Comparison of ENCODE assay signal across 8 mouse cellular contexts in genomic region chr3:51611972-51612371, GRCm38 (mm10). TPM values are rescaled to one million over a fixed set of nuclear protein-coding genes. Genes with fewer than 3 reads are reported as not detected.
DNase-seq lines count a peak whose midpoint lies in the region; ATAC-seq lines count a peak whose summit lies in the region.

No protein-coding gene starts in this region.

- no peak overlapping the region for H3K9ac ChIP-seq in hindbrain, embryonic 13.5 days
- H3K9ac ChIP-seq in hindbrain, embryonic 12.5 days, result no peak overlapping the region

- peak; percentile 49 for DNase-seq in hindbrain, embryonic 10.5 days (ENCODE audit: low spot score)
- peak; percentile 78 to 83 for DNase-seq in cerebellum, postnatal 10 days
- peak; percentile 22 to 23 for DNase-seq in frontal cortex, postnatal 25 days (ENCODE audit: low spot score in 2 of 2)
- DNase-seq in left cerebral cortex, postnatal 14 days (ENCODE audit: low spot score in 2 of 2), result peak; percentile 28 to 57
- peak; percentile 51 for DNase-seq in testis, postnatal 14 days (ENCODE audit: low spot score)

- no peaks in the 10 kb centered on the region for H3K27me3 ChIP-seq in hindbrain, embryonic 10.5 days (ENCODE audit: insufficient read depth, poor library complexity, severe bottlenecking)
- H3K27me3 ChIP-seq in hindbrain, embryonic 13.5 days, result no peaks in the 10 kb centered on the region
- no peaks in the 10 kb centered on the region for H3K27me3 ChIP-seq in hindbrain, embryonic 12.5 days

- intact Hi-C loops in left cerebral cortex, postnatal 14 days (cut with DNase I), result no loop called here

- no peaks in the 10 kb centered on the region for H3K36me3 ChIP-seq in hindbrain, embryonic 10.5 days
- H3K36me3 ChIP-seq in hindbrain, embryonic 13.5 days, result no peaks in the 10 kb centered on the region
- no peaks in the 10 kb centered on the region for H3K36me3 ChIP-seq in hindbrain, embryonic 12.5 days

- H3K4me3 ChIP-seq in hindbrain, embryonic 10.5 days, result no peak overlapping the region
- H3K4me3 ChIP-seq in hindbrain, embryonic 13.5 days, result no peak overlapping the region
- H3K4me3 ChIP-seq in hindbrain, embryonic 12.5 days, result no peak overlapping the region

- H3K4me1 ChIP-seq in hindbrain, embryonic 10.5 days (replicated peaks), result peaks cover 11% of the 10 kb centered on the region; the same call in 1 of the 2 replicates
- 0 out of 2 replicates have a peak, but pooled peaks cover 6% of the 10 kb centered on the region for H3K4me1 ChIP-seq in hindbrain, embryonic 13.5 days (replicated peaks)
- H3K4me1 ChIP-seq in hindbrain, embryonic 12.5 days, result peaks cover 4% of the 10 kb centered on the region

- H3K27ac ChIP-seq in hindbrain, embryonic 10.5 days, result peak overlapping the region; percentile 64
- H3K27ac ChIP-seq in hindbrain, embryonic 13.5 days, result no peak overlapping the region
- no peak overlapping the region for H3K27ac ChIP-seq in hindbrain, embryonic 12.5 days

- no peak overlapping the region for H3K4me2 ChIP-seq in hindbrain, embryonic 13.5 days
- 0 out of 2 replicates have a peak overlapping the region, but pooled peaks have one; percentile 4 for H3K4me2 ChIP-seq in hindbrain, embryonic 12.5 days (replicated peaks)

- no peak for ATAC-seq in hindbrain, embryonic 13.5 days (ENCODE audit: low FRiP score)
- ATAC-seq in hindbrain, embryonic 12.5 days (ENCODE audit: low FRiP score), result no peak
- ATAC-seq in megakaryocyte-erythroid progenitor cell, adult 5-6 weeks (replicated peaks; ENCODE audit: low FRiP score, low TSS enrichment, poor library complexity, severe bottlenecking), result peak; percentile 98

- 10% methylated on average over 6 of the region's 6 CpGs for WGBS in hindbrain, embryonic 10.5 days
- WGBS in hindbrain, embryonic 13.5 days, result 13% methylated on average over 6 of the region's 6 CpGs
- 9% methylated on average over 6 of the region's 6 CpGs for WGBS in hindbrain, embryonic 12.5 days

- H3K9me3 ChIP-seq in hindbrain, embryonic 10.5 days, result 0 out of 2 replicates have a peak, but pooled peaks cover 4% of the 10 kb centered on the region
- H3K9me3 ChIP-seq in hindbrain, embryonic 13.5 days, result no peaks in the 10 kb centered on the region
- H3K9me3 ChIP-seq in hindbrain, embryonic 12.5 days (replicated peaks), result no peaks in the 10 kb centered on the region

RNA-seq across cellular contexts. Expression of gene Mgst2, which starts 48.2 kb away (rescaled TPM):
- 0.42 TPM in 1 of 2 replicates, not detected in the other for polyA plus RNA-seq in hindbrain, embryonic 10.5 days (2016; fragmentation: Nextera tagmentation; extraction: Ambion mirVana)
- polyA plus RNA-seq in hindbrain, embryonic 13.5 days (2015; fragmentation: Nextera tagmentation; extraction: Ambion mirVana), result 0.49 and 0.64 TPM in 2 replicates
- polyA plus RNA-seq in hindbrain, embryonic 12.5 days (2016; fragmentation: Nextera tagmentation; extraction: Ambion mirVana), result 0.58 and 1.3 TPM in 2 replicates
- total RNA-seq in left cerebral cortex, postnatal 14 days (2021), result under 1 TPM in 1 of 2 experiments, not detected in 1; 0.82 TPM
- 8.3 and 8.9 TPM in 2 replicates for total RNA-seq in megakaryocyte-erythroid progenitor cell, adult 5-6 weeks (2014; fragmentation: Nextera tagmentation)
- 0.19 and 0.66 TPM in 2 replicates for total RNA-seq in megakaryocyte-erythroid progenitor cell, adult 5-6 weeks (2017)

RNA-seq across cellular contexts. Expression of gene Setd7, which starts 51.3 kb away (rescaled TPM):
- polyA plus RNA-seq in hindbrain, embryonic 10.5 days (2016; fragmentation: Nextera tagmentation; extraction: Ambion mirVana), result 3.0 and 3.2 TPM in 2 replicates
- polyA plus RNA-seq in hindbrain, embryonic 13.5 days (2015; fragmentation: Nextera tagmentation; extraction: Ambion mirVana), result 2.8 and 3.9 TPM in 2 replicates
- polyA plus RNA-seq in hindbrain, embryonic 12.5 days (2016; fragmentation: Nextera tagmentation; extraction: Ambion mirVana), result 4.5 and 5.0 TPM in 2 replicates
- 10 to 100 TPM; 76.1 to 80.7 TPM for total RNA-seq in left cerebral cortex, postnatal 14 days (2021)
- total RNA-seq in megakaryocyte-erythroid progenitor cell, adult 5-6 weeks (2014; fragmentation: Nextera tagmentation), result 15.9 and 34.5 TPM in 2 replicates
- total RNA-seq in megakaryocyte-erythroid progenitor cell, adult 5-6 weeks (2017), result 12.5 and 19.3 TPM in 2 replicates

Comparison
In these comparisons a context has a peak if more than half of its experiments do, and no peak if none do; other contexts are left out.
1. DNase-seq: peak in every context shown above with its lines; median percentile 80 in cerebellum, postnatal 10 days; 51 in testis, postnatal 14 days; 49 in hindbrain, embryonic 10.5 days; 42 in left cerebral cortex, postnatal 14 days; 22 in frontal cortex, postnatal 25 days.